Mouse (Mus musculus) ovary, postnatal 14 days (tissue): Measurements from ENCODE around the gene Polh.
A peak's percentile ranks its signal among the peaks of the same experiment; 100 is the strongest.

Experiments
- DNase-seq: peaks from one replicate; pipeline ENCODE4 v3.0.0; 2022; ENCODE audit warnings: low spot score

Gene Polh

GRCm38 (mm10) chr17:46202421-46203071, at the start of gene Polh, which contains the start of gene Xpo5:
TSS of gene Polh (minus strand) at chr17:46202645.
TSS of gene Xpo5 (plus strand) at chr17:46202782.
- DNase-seq, result peak; percentile 86

GRCm38 (mm10) chr17:46251174-46251573, 48.7 kb upstream of the Polh start:
- no peak for DNase-seq

- no peak for DNase-seq
Observed at GRCm38 (mm10) chr17:46248189-46248522, 45.7 kb upstream of the Polh start.

GRCm38 (mm10) chr17:46247512-46248188, 45.2 kb upstream of the Polh start, which contains the start of the genes Polr1c and Yipf3:
TSS of gene Polr1c (minus strand) at chr17:46248054.
TSS of gene Yipf3 (plus strand) at chr17:46248080.
- peak; percentile 88 for DNase-seq

GRCm38 (mm10) chr17:46244579-46244978, 42.1 kb upstream of the Polh start:
- DNase-seq, result no peak

GRCm38 (mm10) chr17:46243624-46244023, 41.2 kb upstream of the Polh start:
- no peak for DNase-seq

GRCm38 (mm10) chr17:46242993-46243392, 40.5 kb upstream of the Polh start:
- DNase-seq, result no peak

- no peak for DNase-seq
Observed at GRCm38 (mm10) chr17:46242274-46242673, 39.8 kb upstream of the Polh start.

GRCm38 (mm10) chr17:46241471-46241870, 39.0 kb upstream of the Polh start:
- no peak for DNase-seq

GRCm38 (mm10) chr17:46239516-46240114, 37.2 kb upstream of the Polh start:
- no peak for DNase-seq

- DNase-seq, result no peak
Observed at GRCm38 (mm10) chr17:46237480-46237879, 35.0 kb upstream of the Polh start.

GRCm38 (mm10) chr17:46237079-46237478, 34.6 kb upstream of the Polh start:
- no peak for DNase-seq

- no peak for DNase-seq
Observed at GRCm38 (mm10) chr17:46236067-46236466, 33.6 kb upstream of the Polh start.

- no peak for DNase-seq
Observed at GRCm38 (mm10) chr17:46227576-46227975, 25.1 kb upstream of the Polh start.

GRCm38 (mm10) chr17:46221601-46222000, 19.2 kb upstream of the Polh start:
- no peak for DNase-seq

- no peak for DNase-seq
Observed at GRCm38 (mm10) chr17:46210550-46210949, 8.1 kb upstream of the Polh start.

- no peak for DNase-seq
Observed at GRCm38 (mm10) chr17:46206676-46207075, 4.2 kb upstream of the Polh start.

- no peak for DNase-seq
Observed at GRCm38 (mm10) chr17:46203078-46203477, 633 bp upstream of the Polh start.

- no peak for DNase-seq
Observed at GRCm38 (mm10) chr17:46201151-46201550, 1.3 kb downstream of the Polh start.

- DNase-seq, result no peak
Observed at GRCm38 (mm10) chr17:46188829-46189228, 13.6 kb downstream of the Polh start.

GRCm38 (mm10) chr17:46182273-46182672, 20.2 kb downstream of the Polh start:
- no peak for DNase-seq

GRCm38 (mm10) chr17:46170538-46170937, 31.9 kb downstream of the Polh start:
- no peak for DNase-seq

GRCm38 (mm10) chr17:46168768-46169167, 33.7 kb downstream of the Polh start:
- no peak for DNase-seq
